Mouse (Mus musculus) spleen, adult 2 months (tissue): ENCODE measurements at regions not wholly inside any gene's neighbourhood (a gene's known extent, or its start where the extent isn't known, plus 50 kb on each side); places are given as distances from the start of the nearest gene placed in this dataset.

ENCODE experiments used
- CTCF ChIP-seq: fragments of 200-500 bp; IDR thresholded peaks from 2 replicates; pipeline ENCODE4 v1.5.1; 2011; ENCODE audit warnings: mild to moderate bottlenecking, inconsistent platforms; ENCODE audit not compliant: insufficient read depth, insufficient read length, insufficient replicate concordance; ENCODE audit errors: extremely low read depth
- POLR2A ChIP-seq: fragments of 200-500 bp; IDR thresholded peaks from 2 replicates; pipeline ENCODE4 v1.6.1; 2011; ENCODE audit warnings: low read depth, low read length, inconsistent platforms

DNA sequence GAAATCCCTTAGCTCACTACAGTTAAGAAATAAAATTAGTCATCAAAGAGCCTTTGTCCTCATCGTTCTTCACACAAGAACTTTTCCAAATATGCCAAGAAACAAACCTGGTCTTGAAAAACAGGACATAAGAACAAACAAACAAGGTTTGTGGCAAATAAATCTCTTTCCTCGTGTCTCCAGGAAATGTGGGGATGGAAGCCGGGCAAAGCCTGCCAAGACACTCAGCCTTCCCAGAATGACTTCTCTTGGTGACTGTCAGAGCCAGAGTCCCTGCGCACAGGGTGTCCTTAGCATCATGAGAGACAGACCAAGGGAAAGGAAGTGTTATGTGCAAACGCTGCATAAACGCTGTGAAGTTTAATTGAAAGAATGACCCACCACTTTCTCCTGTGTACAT lies 147.2 kb downstream of the Foxo1 start:
- TF ChIP-seq POLR2A (no peak), CTCF (no peak)
